Mouse (Mus musculus) B cell, adult 62 days (primary cell): ENCODE data around the gene Cd3d. TPM values are rescaled to one million over a fixed set of nuclear protein-coding genes. Genes with fewer than 3 reads are reported as not detected.

Experiments used
- total RNA-seq: library from RNA; stranded (reverse); gene quantifications from 4 replicates; pipeline ENCODE4 v1.2.4, GENCODE M21; 2023

Cd3d gene
- total RNA-seq: 1.2 to 3.9 TPM (median 1.8 TPM) in 4 replicates

DNA sequence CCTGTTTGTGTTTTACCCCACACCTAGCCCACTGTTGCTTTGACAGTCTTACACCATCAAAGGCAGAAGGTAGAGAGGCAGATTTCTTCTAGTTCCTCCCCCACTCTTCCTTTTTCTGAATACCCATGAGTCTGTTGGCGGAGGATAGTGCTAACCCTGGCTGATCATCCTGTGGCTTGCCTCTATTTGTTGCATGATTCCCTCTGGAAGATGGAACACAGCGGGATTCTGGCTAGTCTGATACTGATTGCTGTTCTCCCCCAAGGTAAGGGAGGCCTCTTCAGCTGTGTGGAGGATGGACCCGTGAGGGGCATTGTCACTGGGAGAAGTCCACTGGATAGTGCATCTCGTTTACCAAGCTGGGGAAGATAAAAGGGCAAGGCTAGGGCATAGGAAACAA is at the start of gene Cd3d:
Cd3d (plus strand) TSS at position 111 of the 400 bp plus-strand sequence.

GRCm38 (mm10) chr9:44965126-44965832 is 16.3 kb upstream of the Cd3d start, which contains the start of gene Ube4a:
TSS of gene Ube4a (minus strand) at chr9:44965600.

GRCm38 (mm10) chr9:44980242-44980641 is 1.3 kb upstream of the Cd3d start, which contains the start of gene Cd3g:
TSS of gene Cd3g (minus strand) at chr9:44980431.

GRCm38 (mm10) chr9:45009180-45010078 is 27.8 kb downstream of the Cd3d start, which contains the start of gene Cd3e:
TSS of gene Cd3e (minus strand) at chr9:45009627.

Other genes with a start within 250 kb of the Cd3d start
- gene Phldb1, start 246.6 kb upstream of the Cd3d start, total RNA-seq: 0.76 TPM in 1 of 4 replicates, not detected in the others
- gene Arcn1, start 213.9 kb upstream of the Cd3d start, total RNA-seq: 133 to 144 TPM (median 140 TPM) in 4 replicates
- 56.6 to 64.5 TPM (median 59.5 TPM) in 4 replicates for gene Ift46, start 213.9 kb upstream of the Cd3d start, total RNA-seq
- 0.51 to 0.67 TPM (median 0.63 TPM) in 3 of 4 replicates, not detected in the other for gene Tmem25, start 182.5 kb upstream of the Cd3d start, total RNA-seq
- 2.6 to 4.9 TPM (median 4.3 TPM) in 4 replicates for gene Ttc36, start 178.7 kb upstream of the Cd3d start, total RNA-seq
- 127 to 158 TPM (median 134 TPM) in 4 replicates for gene Kmt2a, start 100.5 kb upstream of the Cd3d start, total RNA-seq
- 123 to 144 TPM (median 136 TPM) in 4 replicates for gene Atp5l, start 61.0 kb upstream of the Cd3d start, total RNA-seq
- gene Ube4a, start 16.2 kb upstream of the Cd3d start, total RNA-seq: 76.8 to 101 TPM (median 82.4 TPM) in 4 replicates
- 1.2 to 2.6 TPM (median 2.0 TPM) in 4 replicates for gene Cd3g, start 1.4 kb upstream of the Cd3d start, total RNA-seq
- gene Cd3e, start 27.8 kb downstream of the Cd3d start, total RNA-seq: 3.2 to 4.5 TPM (median 3.7 TPM) in 4 replicates
- 0.52 to 1.4 TPM (median 0.77 TPM) in 4 replicates for gene Mpzl2, start 58.0 kb downstream of the Cd3d start, total RNA-seq
- gene Mpzl3, start 73.4 kb downstream of the Cd3d start, total RNA-seq: 5.4 to 12.4 TPM (median 7.1 TPM) in 4 replicates
- 15.3 to 28.6 TPM (median 19.5 TPM) in 4 replicates for gene Jaml, start 97.4 kb downstream of the Cd3d start, total RNA-seq
- gene Scn2b, start 136.0 kb downstream of the Cd3d start, total RNA-seq: 0.48 to 0.75 TPM (median 0.55 TPM) in 4 replicates
- 0.33 to 0.63 TPM (median 0.43 TPM) in 4 replicates for gene Scn4b, start 156.6 kb downstream of the Cd3d start, total RNA-seq
- gene BC049352, start 200.2 kb downstream of the Cd3d start, total RNA-seq: 0.46 to 0.58 TPM in 2 of 4 replicates, not detected in the others
- not detected in 4 replicates for gene Tmprss4, start 222.3 kb downstream of the Cd3d start, total RNA-seq